Mouse (Mus musculus): ENCODE measurements around the gene Ociad2. TPM values are rescaled to one million over a fixed set of nuclear protein-coding genes. Genes with fewer than 3 reads are reported as not detected.

Gene Ociad2
- polyA plus RNA-seq, 1 experiment from 2014 or later = 23.9 TPM

- H3K27ac ChIP-seq (replicated peaks) = no peak overlapping the region
- no peaks in the 10 kb centered on the region for H3K27me3 ChIP-seq
- no peak overlapping the region for H3K4me2 ChIP-seq
- H3K9ac ChIP-seq = no peak overlapping the region
- no peaks in the 10 kb centered on the region for H3K9me3 ChIP-seq
- H3K4me1 ChIP-seq (replicated peaks) = no peaks in the 10 kb centered on the region
- ATAC-seq (ENCODE audit: low FRiP score, low read depth) = no peak
- WGBS = 80% methylated on average over 10 of the region's 10 CpGs
- H3K4me3 ChIP-seq = no peak overlapping the region
- no peaks in the 10 kb centered on the region for H3K36me3 ChIP-seq
Observed at GRCm38 (mm10) chr5:73368845-73369447, 28.1 kb upstream of the Ociad2 start.

GRCm38 (mm10) chr5:73367906-73368305 lies 27.1 kb upstream of the Ociad2 start:
- H3K4me3 ChIP-seq = no peak overlapping the region
- WGBS = 75% methylated on average over 4 of the region's 4 CpGs
- H3K27me3 ChIP-seq = no peaks in the 10 kb centered on the region
- H3K36me3 ChIP-seq = no peaks in the 10 kb centered on the region
- ATAC-seq (ENCODE audit: low FRiP score, low read depth) = no peak
- no peak overlapping the region for H3K4me2 ChIP-seq
- no peaks in the 10 kb centered on the region for H3K4me1 ChIP-seq (replicated peaks)
- no peak overlapping the region for H3K9ac ChIP-seq
- H3K9me3 ChIP-seq = no peaks in the 10 kb centered on the region
- H3K27ac ChIP-seq (replicated peaks) = no peak overlapping the region

GRCm38 (mm10) chr5:73364107-73364864 lies 23.5 kb upstream of the Ociad2 start:
- no peak overlapping the region for H3K4me2 ChIP-seq
- H3K36me3 ChIP-seq = no peaks in the 10 kb centered on the region
- no peaks in the 10 kb centered on the region for H3K27me3 ChIP-seq
- H3K4me3 ChIP-seq = no peak overlapping the region
- 84% methylated on average over 2 of the region's 2 CpGs for WGBS
- H3K9me3 ChIP-seq = no peaks in the 10 kb centered on the region
- peaks cover 5% of the 10 kb centered on the region for H3K4me1 ChIP-seq (replicated peaks)
- H3K9ac ChIP-seq = no peak overlapping the region
- H3K27ac ChIP-seq (replicated peaks) = no peak overlapping the region
- no peak for ATAC-seq (ENCODE audit: low FRiP score, low read depth)

GRCm38 (mm10) chr5:73362791-73363190 lies 22.0 kb upstream of the Ociad2 start:
- 84% methylated on average over 5 of the region's 5 CpGs for WGBS

GRCm38 (mm10) chr5:73362338-73362737 lies 21.5 kb upstream of the Ociad2 start:
- no peak for ATAC-seq (ENCODE audit: low FRiP score, low read depth)
- Histone ChIP-seq H3K27me3 (no peaks in the 10 kb centered on the region), H3K9me3 (no peaks in the 10 kb centered on the region), H3K9ac (no peak overlapping the region), H3K4me3 (no peak overlapping the region), H3K27ac (replicated peaks) (no peak overlapping the region), H3K4me2 (no peak overlapping the region), H3K36me3 (no peaks in the 10 kb centered on the region), H3K4me1 (replicated peaks) (peaks cover 5% of the 10 kb centered on the region)
- 91% methylated on average over 7 of the region's 7 CpGs for WGBS

More at GRCm38 (mm10) chr5:73362791-73363190, 22.0 kb upstream of the Ociad2 start:
- Histone ChIP-seq H3K4me3 (no peak overlapping the region), H3K27ac (replicated peaks) (no peak overlapping the region), H3K9me3 (no peaks in the 10 kb centered on the region), H3K27me3 (no peaks in the 10 kb centered on the region), H3K36me3 (no peaks in the 10 kb centered on the region), H3K4me2 (no peak overlapping the region), H3K4me1 (replicated peaks) (peaks cover 5% of the 10 kb centered on the region), H3K9ac (no peak overlapping the region)
- no peak for ATAC-seq (ENCODE audit: low FRiP score, low read depth)

- Histone ChIP-seq H3K9ac (no peak overlapping the region), H3K27me3 (no peaks in the 10 kb centered on the region), H3K36me3 (no peaks in the 10 kb centered on the region), H3K4me1 (replicated peaks) (peaks cover 5% of the 10 kb centered on the region), H3K27ac (replicated peaks) (no peak overlapping the region), H3K4me3 (peak overlapping the region; percentile 7; the same call in 1 of the 2 replicates), H3K9me3 (no peaks in the 10 kb centered on the region), H3K4me2 (peak overlapping the region; percentile 45)
- WGBS = 22% methylated on average over 12 of the region's 12 CpGs
- no peak for ATAC-seq (ENCODE audit: low FRiP score, low read depth)
Observed at GRCm38 (mm10) chr5:73360240-73360639, 19.4 kb upstream of the Ociad2 start.

GRCm38 (mm10) chr5:73359752-73360141 lies 18.9 kb upstream of the Ociad2 start:
- 30% methylated on average over 12 of the region's 12 CpGs for WGBS
- peak overlapping the region; percentile 7; the same call in 1 of the 2 replicates for H3K4me3 ChIP-seq
- H3K36me3 ChIP-seq = no peaks in the 10 kb centered on the region
- ATAC-seq (ENCODE audit: low FRiP score, low read depth) = peak; percentile 27; the same call in 1 of the 2 replicates
- H3K9ac ChIP-seq = no peak overlapping the region
- H3K4me2 ChIP-seq = peak overlapping the region; percentile 45
- no peaks in the 10 kb centered on the region for H3K9me3 ChIP-seq
- no peak overlapping the region for H3K27ac ChIP-seq (replicated peaks)
- no peaks in the 10 kb centered on the region for H3K27me3 ChIP-seq
- H3K4me1 ChIP-seq (replicated peaks) = peaks cover 5% of the 10 kb centered on the region

GRCm38 (mm10) chr5:73359134-73359751 lies 18.4 kb upstream of the Ociad2 start:
- Histone ChIP-seq H3K4me3 (no peak overlapping the region), H3K9me3 (no peaks in the 10 kb centered on the region), H3K27ac (replicated peaks) (no peak overlapping the region), H3K36me3 (no peaks in the 10 kb centered on the region), H3K9ac (no peak overlapping the region), H3K27me3 (no peaks in the 10 kb centered on the region), H3K4me2 (peak overlapping the region; percentile 45), H3K4me1 (replicated peaks) (peaks cover 5% of the 10 kb centered on the region)
- WGBS = 82% methylated on average over 6 of the region's 6 CpGs
- no peak for ATAC-seq (ENCODE audit: low FRiP score, low read depth)

- H3K4me2 ChIP-seq = no peak overlapping the region
- H3K4me3 ChIP-seq = no peak overlapping the region
- H3K27me3 ChIP-seq = no peaks in the 10 kb centered on the region
- no peak overlapping the region for H3K27ac ChIP-seq (replicated peaks)
- H3K9ac ChIP-seq = no peak overlapping the region
- ATAC-seq (ENCODE audit: low FRiP score, low read depth) = no peak
- no peaks in the 10 kb centered on the region for H3K36me3 ChIP-seq
- WGBS = 72% methylated on average over 5 of the region's 5 CpGs
- no peaks in the 10 kb centered on the region for H3K9me3 ChIP-seq
- H3K4me1 ChIP-seq (replicated peaks) = peaks cover 12% of the 10 kb centered on the region
Observed at GRCm38 (mm10) chr5:73355393-73355792, 14.6 kb upstream of the Ociad2 start.

GRCm38 (mm10) chr5:73353978-73354377 lies 13.2 kb upstream of the Ociad2 start:
- no peak for ATAC-seq (ENCODE audit: low FRiP score, low read depth)

GRCm38 (mm10) chr5:73353519-73353918 lies 12.7 kb upstream of the Ociad2 start:
- H3K27me3 ChIP-seq = no peaks in the 10 kb centered on the region
- ATAC-seq (ENCODE audit: low FRiP score, low read depth) = no peak
- no peaks in the 10 kb centered on the region for H3K9me3 ChIP-seq
- peaks cover 7% of the 10 kb centered on the region; the same call in 1 of the 2 replicates for H3K4me1 ChIP-seq (replicated peaks)
- no peaks in the 10 kb centered on the region for H3K36me3 ChIP-seq
- H3K9ac ChIP-seq = no peak overlapping the region
- no peak overlapping the region for H3K4me3 ChIP-seq
- no peak overlapping the region for H3K27ac ChIP-seq (replicated peaks)
- WGBS = 49% methylated on average over 7 of the region's 7 CpGs
- no peak overlapping the region for H3K4me2 ChIP-seq

More at GRCm38 (mm10) chr5:73353978-73354377, 13.2 kb upstream of the Ociad2 start:
- peaks cover 7% of the 10 kb centered on the region; the same call in 1 of the 2 replicates for H3K4me1 ChIP-seq (replicated peaks)
- H3K4me3 ChIP-seq = no peak overlapping the region
- 61% methylated on average over 3 of the region's 3 CpGs for WGBS
- H3K9me3 ChIP-seq = no peaks in the 10 kb centered on the region
- no peak overlapping the region for H3K4me2 ChIP-seq
- no peaks in the 10 kb centered on the region for H3K27me3 ChIP-seq
- H3K36me3 ChIP-seq = no peaks in the 10 kb centered on the region
- no peak overlapping the region for H3K9ac ChIP-seq
- no peak overlapping the region for H3K27ac ChIP-seq (replicated peaks)

- WGBS = 94% methylated on average over 1 of the region's 1 CpGs
- no peak for ATAC-seq (ENCODE audit: low FRiP score, low read depth)
Observed at GRCm38 (mm10) chr5:73351796-73352195, 11.0 kb upstream of the Ociad2 start.

More at GRCm38 (mm10) chr5:73351796-73352195, 11.0 kb upstream of the Ociad2 start:
- no peaks in the 10 kb centered on the region for H3K9me3 ChIP-seq
- H3K4me3 ChIP-seq = no peak overlapping the region
- no peaks in the 10 kb centered on the region for H3K36me3 ChIP-seq
- no peak overlapping the region for H3K4me2 ChIP-seq
- H3K4me1 ChIP-seq (replicated peaks) = peaks cover 7% of the 10 kb centered on the region; the same call in 1 of the 2 replicates
- no peak overlapping the region for H3K27ac ChIP-seq (replicated peaks)
- no peak overlapping the region for H3K9ac ChIP-seq
- no peaks in the 10 kb centered on the region for H3K27me3 ChIP-seq
